ENCODE assay signal across 21 mouse cellular contexts in genomic region chr13:19652405-19652804, GRCm38 (mm10). TPM values are rescaled to one million over a fixed set of nuclear protein-coding genes. Genes with fewer than 3 reads are reported as not detected.
"Had no signal": no experiment of that assay in that cellular context is flagged by ENCODE, and none has a peak within 500 bp of the region (broad histone marks: within the 10 kb centered on the region; RNA-seq: fewer than 3 reads in every experiment).

No protein-coding gene starts in this region.

- H3K4me3 ChIP-seq: intestine, embryonic 15.5 days; kidney, embryonic 15.5 days; left cerebral cortex, adult 2 months; limb, embryonic 12.5 days; lung, embryonic 15.5 days; midbrain, embryonic 13.5 days had no signal

- ATAC-seq: intestine, embryonic 15.5 days; midbrain, embryonic 13.5 days had no signal

- H3K36me3 ChIP-seq: intestine, embryonic 15.5 days; kidney, embryonic 15.5 days; limb, embryonic 12.5 days; lung, embryonic 15.5 days; midbrain, embryonic 13.5 days had no signal

- H3K4me2 ChIP-seq: intestine, embryonic 15.5 days; kidney, embryonic 15.5 days; limb, embryonic 12.5 days; lung, embryonic 15.5 days; midbrain, embryonic 13.5 days had no signal

- H3K27ac ChIP-seq: intestine, embryonic 15.5 days; kidney, embryonic 15.5 days; left cerebral cortex, adult 2 months; limb, embryonic 12.5 days; lung, embryonic 15.5 days; macrophage; midbrain, embryonic 13.5 days had no signal

- H3K27me3 ChIP-seq: intestine, embryonic 15.5 days; kidney, embryonic 15.5 days; limb, embryonic 12.5 days; lung, embryonic 15.5 days; midbrain, embryonic 13.5 days had no signal

- H3K9ac ChIP-seq: intestine, embryonic 15.5 days; kidney, embryonic 15.5 days; limb, embryonic 12.5 days; lung, embryonic 15.5 days; midbrain, embryonic 13.5 days had no signal

- H3K4me1 ChIP-seq: intestine, embryonic 15.5 days; kidney, embryonic 15.5 days; limb, embryonic 12.5 days; lung, embryonic 15.5 days; midbrain, embryonic 13.5 days had no signal

- H3K9me3 ChIP-seq: intestine, embryonic 15.5 days; kidney, embryonic 15.5 days; limb, embryonic 12.5 days; lung, embryonic 15.5 days; midbrain, embryonic 13.5 days had no signal

- DNase-seq: kidney, adult 2 months; kidney, postnatal 25 days; lung, postnatal 14 days; right cerebral cortex, adult 18-20 months; right cerebral cortex, postnatal 25 days; thymus, adult 18-20 months; thymus, postnatal 25 days had no signal

RNA-seq across cellular contexts. Expression of gene Sfrp4, which starts 29.5 kb away (rescaled TPM):
- polyA plus RNA-seq: macrophage had no signal

RNA-seq across cellular contexts. Expression of gene Nme8, which starts 45.2 kb away (rescaled TPM):
- total RNA-seq: layer of hippocampus, postnatal 25 days; left cerebral cortex, adult 2 months; left cerebral cortex, postnatal 25 days; liver, adult 2 months; midbrain, postnatal 0 days had no signal
- polyA plus RNA-seq: intestine, embryonic 15.5 days; kidney, adult 2 months; kidney, embryonic 15.5 days; limb, embryonic 12.5 days; liver, adult 2 months; lung, embryonic 15.5 days; macrophage; midbrain, embryonic 13.5 days; neural tube, embryonic 14.5 days; small intestine, adult 2 months; urinary bladder, adult 2 months had no signal
